Mouse (Mus musculus): ENCODE measurements at regions not wholly inside any gene's neighbourhood (a gene's known extent, or its start where the extent isn't known, plus 50 kb on each side); places are given as distances from the start of the nearest gene placed in this dataset.

DNA sequence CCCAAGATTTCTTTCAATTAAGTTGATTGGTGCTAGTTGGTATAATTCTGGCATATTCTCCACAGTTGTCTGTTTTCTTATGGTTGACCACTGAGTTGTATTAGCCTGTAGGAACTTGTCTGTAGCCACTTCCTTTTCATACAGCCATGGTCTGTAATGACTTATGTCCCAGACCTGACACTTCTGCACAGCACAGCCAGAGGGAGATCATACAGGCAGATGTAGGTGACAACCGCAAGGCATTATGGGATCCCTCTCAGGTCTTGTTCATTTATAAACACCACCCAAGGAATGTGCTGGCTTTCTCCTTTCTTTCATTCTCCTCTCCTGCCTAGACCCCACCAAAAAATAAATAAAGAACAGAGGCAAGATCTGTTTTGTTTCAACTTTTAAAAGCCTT, 899.8 kb downstream of the Kcnma1 start:
- Histone ChIP-seq H3K4me1 (ENCODE audit: insufficient read depth) (no peaks in the 10 kb centered on the region), H3K4me2 (no peak overlapping the region), H3K9ac (no peak overlapping the region), H3K4me3 (ENCODE audit: low read depth, low read length) (no peak overlapping the region), H3K36me3 (ENCODE audit: insufficient read depth) (no peaks in the 10 kb centered on the region), H3K27ac (ENCODE audit: low read depth) (no peak overlapping the region), H3K27me3 (ENCODE audit: insufficient read depth, low read length) (no peaks in the 10 kb centered on the region), H3K9me3 (ENCODE audit: low read depth, low read length) (no peaks in the 10 kb centered on the region)
- ATAC-seq (ENCODE audit: insufficient read depth) (no peak), DNase-seq (no peak)
- TF ChIP-seq CTCF (IDR thresholded peaks at IDR 0.05; ENCODE audit: low read depth) = no peak
- WGBS = 89% methylated on average over 1 of the region's 1 CpGs

GRCm38 (mm10) chr14:23112369-23112768, 901.9 kb downstream of the Kcnma1 start:
- H3K27me3 ChIP-seq (ENCODE audit: insufficient read depth, low read length) = no peaks in the 10 kb centered on the region
- DNase-seq (no peak), ATAC-seq (ENCODE audit: insufficient read depth) (no peak)
- H3K9me3 ChIP-seq (ENCODE audit: low read depth, low read length) = no peaks in the 10 kb centered on the region
- H3K4me3 ChIP-seq (ENCODE audit: low read depth, low read length) = no peak overlapping the region
- no peak overlapping the region for H3K9ac ChIP-seq
- no peak for TF ChIP-seq CTCF (IDR thresholded peaks at IDR 0.05; ENCODE audit: low read depth)
- H3K27ac ChIP-seq (ENCODE audit: low read depth) = no peak overlapping the region
- H3K36me3 ChIP-seq (ENCODE audit: insufficient read depth) = no peaks in the 10 kb centered on the region
- 50% methylated on average over 2 of the region's 2 CpGs for WGBS
- H3K4me1 ChIP-seq (ENCODE audit: insufficient read depth) = no peaks in the 10 kb centered on the region
- no peak overlapping the region for H3K4me2 ChIP-seq

DNA sequence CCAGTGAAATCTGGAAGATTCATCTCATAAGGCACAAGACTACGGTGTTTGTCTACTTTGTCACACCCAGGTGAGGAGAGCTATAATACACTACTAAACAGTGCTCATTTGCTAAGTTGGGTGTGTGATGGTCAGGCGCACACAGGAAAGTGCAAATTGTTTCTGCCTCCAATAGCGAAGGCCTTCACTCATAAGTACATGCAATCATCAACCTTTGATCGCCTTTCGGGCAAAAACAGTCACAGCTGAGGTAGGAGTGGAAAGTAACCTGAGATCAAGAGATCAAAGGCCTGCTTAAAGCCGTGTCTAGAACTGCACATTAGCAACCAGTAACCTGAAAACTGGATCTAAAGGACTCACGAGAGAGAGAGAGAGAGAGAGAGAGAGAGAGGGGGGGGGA, 905.7 kb downstream of the Kcnma1 start:
- DNase-seq (no peak), ATAC-seq (ENCODE audit: insufficient read depth) (no peak)
- Histone ChIP-seq H3K4me3 (ENCODE audit: low read depth, low read length) (no peak overlapping the region), H3K4me1 (ENCODE audit: insufficient read depth) (no peaks in the 10 kb centered on the region), H3K9ac (no peak overlapping the region), H3K9me3 (ENCODE audit: low read depth, low read length) (no peaks in the 10 kb centered on the region), H3K36me3 (ENCODE audit: insufficient read depth) (no peaks in the 10 kb centered on the region), H3K27me3 (ENCODE audit: insufficient read depth, low read length) (no peaks in the 10 kb centered on the region), H3K27ac (ENCODE audit: low read depth) (no peak overlapping the region), H3K4me2 (no peak overlapping the region)
- WGBS = 80% methylated on average over 7 of the region's 7 CpGs
- TF ChIP-seq CTCF (IDR thresholded peaks at IDR 0.05; ENCODE audit: low read depth) = no peak

- DNase-seq (no peak), ATAC-seq (ENCODE audit: insufficient read depth) (no peak)
Observed at GRCm38 (mm10) chr14:23107466-23107865, 906.8 kb downstream of the Kcnma1 start.

More at GRCm38 (mm10) chr14:23107466-23107865, 906.8 kb downstream of the Kcnma1 start:
- Histone ChIP-seq H3K4me3 (ENCODE audit: low read depth, low read length) (no peak overlapping the region), H3K36me3 (ENCODE audit: insufficient read depth) (no peaks in the 10 kb centered on the region), H3K27ac (ENCODE audit: low read depth) (no peak overlapping the region), H3K4me1 (ENCODE audit: insufficient read depth) (no peaks in the 10 kb centered on the region), H3K27me3 (ENCODE audit: insufficient read depth, low read length) (no peaks in the 10 kb centered on the region), H3K9ac (no peak overlapping the region), H3K4me2 (no peak overlapping the region), H3K9me3 (ENCODE audit: low read depth, low read length) (no peaks in the 10 kb centered on the region)
- no peak for TF ChIP-seq CTCF (IDR thresholded peaks at IDR 0.05; ENCODE audit: low read depth)
- 67% methylated on average over 4 of the region's 4 CpGs for WGBS
